Mouse (Mus musculus): ENCODE measurements around the gene Lrig2. TPM values are rescaled to one million over a fixed set of nuclear protein-coding genes. Genes with fewer than 3 reads are reported as not detected.

The Lrig2 gene
- total RNA-seq, 2 experiments from 2014 or later: 5.4 to 5.8 TPM

- H3K27ac ChIP-seq: no peak overlapping the region
- TF ChIP-seq CTCF (IDR thresholded peaks at IDR 0.05): no peak
- intact Hi-C loops (cut with DNase I): no loop called here
- no peak overlapping the region for H3K4me3 ChIP-seq
- DNase-seq: no peak
Measured at GRCm38 (mm10) chr3:104349847-104350228, 161.9 kb downstream of the Lrig2 start.

GRCm38 (mm10) chr3:104349203-104349846 lies 162.4 kb downstream of the Lrig2 start:
- H3K4me3 ChIP-seq: no peak overlapping the region
- DNase-seq: no peak
- intact Hi-C loops (cut with DNase I): no loop called here
- no peak for TF ChIP-seq CTCF (IDR thresholded peaks at IDR 0.05)
- H3K27ac ChIP-seq: no peak overlapping the region

Other genes with a start within 250 kb of the Lrig2 start
- 10 to 100 TPM; 20.9 to 42.1 TPM for gene Slc16a1, start 126.8 kb upstream of the Lrig2 start, total RNA-seq (2021)